Mouse (Mus musculus) midbrain, embryonic 16.5 days (tissue): ENCODE measurements around the gene Pdgfc. TPM values are rescaled to one million over a fixed set of nuclear protein-coding genes. Genes with fewer than 3 reads are reported as not detected.

Source experiments
- ATAC-seq: fragments of 200-750 bp; cut with Nextera tagmentation; 2 replicates; pipeline ENCODE4 v1.8.0; 2017; ENCODE audit warnings: moderate TSS enrichment
- H3K27ac ChIP-seq: fragments of 300-500 bp; sonication (generic); 2 replicates; pipeline ENCODE4 v1.5.1; 2014; ENCODE audit warnings: mild to moderate bottlenecking, low read length, mixed read lengths
- H3K27me3 ChIP-seq: fragments of 300-500 bp; sonication (generic); 2 replicates; pipeline ENCODE4 v1.6.1; 2014; ENCODE audit warnings: low read depth, low read length, mixed read lengths; ENCODE audit not compliant: control insufficient read depth, insufficient read depth
- H3K36me3 ChIP-seq: fragments of 300-500 bp; sonication (generic); 2 replicates; pipeline ENCODE4 v1.6.1; 2014; ENCODE audit warnings: mild to moderate bottlenecking, low read length, moderate library complexity, mixed read lengths; ENCODE audit not compliant: control insufficient read depth, insufficient read depth
- H3K4me1 ChIP-seq: fragments of 300-500 bp; sonication (generic); 2 replicates; pipeline ENCODE4 v1.6.1; 2014; ENCODE audit warnings: mild to moderate bottlenecking, low read length, mixed read lengths; ENCODE audit not compliant: control insufficient read depth, insufficient read depth
- H3K4me2 ChIP-seq: fragments of 300-500 bp; sonication (generic); 2 replicates; pipeline ENCODE4 v1.6.1; 2014; ENCODE audit warnings: mild to moderate bottlenecking, low read length, mixed read lengths
- H3K4me3 ChIP-seq: fragments of 300-500 bp; sonication (generic); 2 replicates; pipeline ENCODE4 v1.5.1; 2014; ENCODE audit warnings: low read depth, mild to moderate bottlenecking, low read length, moderate library complexity, mixed read lengths
- H3K9ac ChIP-seq: fragments of 300-500 bp; sonication (generic); 2 replicates; pipeline ENCODE4 v1.6.1; 2014; ENCODE audit warnings: low read depth, low read length, mixed read lengths
- H3K9me3 ChIP-seq: fragments of 300-500 bp; sonication (generic); replicated peaks from 2 replicates; pipeline ENCODE4 v1.6.1; 2014; ENCODE audit warnings: mild to moderate bottlenecking, low read length, mixed read lengths; ENCODE audit not compliant: control insufficient read depth, poor library complexity, severe bottlenecking
- WGBS: fragments of 180-500 bp; shearing (Covaris S2); extraction: QIAGEN DNeasy Blood & Tissue Kit; methylation state at CpG from one replicate; pipeline ENCODE4 v1.1.7; 2014; 5-methylcytosine and 5-hydroxymethylcytosine counted together
- polyA plus RNA-seq: library from polyadenylated mRNA; unstranded; fragments of >200 nt; fragmentation: Nextera tagmentation; extraction: Ambion mirVana; gene quantifications from 2 replicates; pipeline ENCODE4 v1.2.1, GENCODE M21; 2015

Pdgfc gene
- polyA plus RNA-seq, 1 experiment from 2014 or later, result 3.7 TPM

DNA sequence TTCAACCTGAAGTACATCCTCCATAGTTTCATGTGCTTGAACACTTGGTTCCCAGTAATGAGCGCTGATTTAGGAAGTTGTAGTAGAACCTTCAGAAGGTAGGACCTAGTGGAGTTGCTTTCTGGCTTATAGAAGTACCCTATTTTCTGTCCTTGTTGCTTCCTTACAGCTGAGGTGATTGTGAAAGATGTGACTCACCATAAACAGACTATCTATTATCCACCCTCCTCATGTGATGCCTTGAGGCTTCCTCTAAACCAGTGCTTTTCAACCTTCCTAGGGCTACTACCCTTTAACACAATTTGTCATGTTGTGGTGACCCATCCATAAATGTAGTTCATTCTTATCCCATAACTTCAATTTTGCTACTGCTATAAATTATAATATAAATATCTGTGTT lies 226.6 kb downstream of the Pdgfc start:
- Histone ChIP-seq H3K9ac (no peak overlapping the region), H3K9me3 (no peaks in the 10 kb centered on the region), H3K4me3 (no peak overlapping the region), H3K4me2 (no peak overlapping the region), H3K27ac (no peak overlapping the region), H3K36me3 (no peaks in the 10 kb centered on the region), H3K27me3 (no peaks in the 10 kb centered on the region), H3K4me1 (no peaks in the 10 kb centered on the region)
- 97% methylated on average over 1 of the region's 1 CpGs for WGBS
- ATAC-seq, result no peak

Other genes with a start within 250 kb of the Pdgfc start
- gene Gria2, start 233.6 kb upstream of the Pdgfc start, polyA plus RNA-seq, result 241 and 261 TPM in 2 replicates
- gene Glrb, start 122.8 kb upstream of the Pdgfc start, polyA plus RNA-seq, result 35.1 and 47.9 TPM in 2 replicates